Comparison of ENCODE assay signal across 8 mouse cellular contexts in genomic region chr2:32693823-32694411, GRCm38 (mm10). TPM values are rescaled to one million over a fixed set of nuclear protein-coding genes. Genes with fewer than 3 reads are reported as not detected.
DNase-seq lines count a peak whose midpoint lies in the region; ATAC-seq lines count a peak whose summit lies in the region.

No protein-coding gene starts in this region.

- DNase-seq in 3T3-L1 (ENCODE audit: low read depth, low spot score), result peak; percentile 98
- peak; percentile 80 to 93 for DNase-seq in adrenal gland, postnatal 4 days (ENCODE audit: low spot score in 2 of 2)
- peak; percentile 99 for DNase-seq in embryonic facial prominence, embryonic 14.5 days (ENCODE audit: low spot score)
- DNase-seq in heart, adult 9 months (ENCODE audit: low spot score in 2 of 2), result peak; percentile 95 to 97
- DNase-seq in monocyte, adult 2 months (ENCODE audit: low read depth in 1 of 2, low spot score in 2 of 2), result peak; percentile 77 to 89
- peak; percentile 93 to 95 for DNase-seq in spleen, postnatal 36 days (ENCODE audit: low spot score in 2 of 2)

- H3K4me3 ChIP-seq in embryonic facial prominence, embryonic 14.5 days (ENCODE audit: low read depth, low read length), result peak overlapping the region; percentile 69
- peak overlapping the region; percentile 90 for H3K4me3 ChIP-seq in kidney, embryonic 14.5 days (ENCODE audit: low read length)
- H3K4me3 ChIP-seq in limb, embryonic 15.5 days, result peak overlapping the region; percentile 92

- H3K4me1 ChIP-seq in embryonic facial prominence, embryonic 14.5 days (ENCODE audit: control insufficient read depth, insufficient read depth, low read length), result peaks cover 5% of the 10 kb centered on the region; the same call in 1 of the 2 replicates
- peaks cover 14% of the 10 kb centered on the region for H3K4me1 ChIP-seq in kidney, embryonic 14.5 days (ENCODE audit: control insufficient read depth, insufficient read depth, low read length)
- H3K4me1 ChIP-seq in limb, embryonic 15.5 days, result peaks cover 32% of the 10 kb centered on the region

- no peaks in the 10 kb centered on the region for H3K9me3 ChIP-seq in embryonic facial prominence, embryonic 14.5 days (ENCODE audit: control insufficient read depth, low read length)
- H3K9me3 ChIP-seq in kidney, embryonic 14.5 days (ENCODE audit: control insufficient read depth, low read length), result no peaks in the 10 kb centered on the region
- H3K9me3 ChIP-seq in limb, embryonic 15.5 days, result no peaks in the 10 kb centered on the region

- H3K27ac ChIP-seq in embryonic facial prominence, embryonic 14.5 days (replicated peaks; ENCODE audit: low read depth, low read length), result peak overlapping the region; percentile 79
- peak overlapping the region; percentile 67 for H3K27ac ChIP-seq in kidney, embryonic 14.5 days (ENCODE audit: low read depth, low read length)
- H3K27ac ChIP-seq in limb, embryonic 15.5 days, result peak overlapping the region; percentile 92

- 0 out of 2 replicates have a peak, but pooled peaks cover 4% of the 10 kb centered on the region for H3K36me3 ChIP-seq in embryonic facial prominence, embryonic 14.5 days (ENCODE audit: control insufficient read depth, insufficient read depth, low read length)
- H3K36me3 ChIP-seq in kidney, embryonic 14.5 days (ENCODE audit: control insufficient read depth, insufficient read depth, low read length), result peaks cover 3% of the 10 kb centered on the region; the same call in 1 of the 2 replicates
- H3K36me3 ChIP-seq in limb, embryonic 15.5 days, result no peaks in the 10 kb centered on the region

- ATAC-seq in embryonic facial prominence, embryonic 14.5 days (ENCODE audit: low read depth), result peak; percentile 98
- ATAC-seq in kidney, embryonic 14.5 days (ENCODE audit: low FRiP score, low TSS enrichment), result peak; percentile 97
- peak; percentile 96 for ATAC-seq in limb, embryonic 15.5 days (ENCODE audit: insufficient number of reproducible peaks, low FRiP score, low TSS enrichment, low read depth)

- peak overlapping the region; percentile 63 for H3K4me2 ChIP-seq in embryonic facial prominence, embryonic 14.5 days (ENCODE audit: low read depth, low read length)
- peak overlapping the region; percentile 85 for H3K4me2 ChIP-seq in kidney, embryonic 14.5 days (replicated peaks; ENCODE audit: low read depth, low read length)
- peak overlapping the region; percentile 77 for H3K4me2 ChIP-seq in limb, embryonic 15.5 days

- peak overlapping the region; percentile 80 for H3K9ac ChIP-seq in embryonic facial prominence, embryonic 14.5 days (ENCODE audit: low read depth, low read length)
- peak overlapping the region; percentile 89 for H3K9ac ChIP-seq in kidney, embryonic 14.5 days (ENCODE audit: low read depth, low read length)
- H3K9ac ChIP-seq in limb, embryonic 15.5 days, result peak overlapping the region; percentile 95

- no peaks in the 10 kb centered on the region for H3K27me3 ChIP-seq in embryonic facial prominence, embryonic 14.5 days (replicated peaks; ENCODE audit: control insufficient read depth, insufficient read depth, low read length)
- no peaks in the 10 kb centered on the region for H3K27me3 ChIP-seq in kidney, embryonic 14.5 days (ENCODE audit: control insufficient read depth, insufficient read depth, low read length)
- H3K27me3 ChIP-seq in limb, embryonic 15.5 days, result no peaks in the 10 kb centered on the region

- WGBS in embryonic facial prominence, embryonic 14.5 days, result under 1% methylated on average over 37 of the region's 51 CpGs
- WGBS in kidney, embryonic 14.5 days, result under 1% methylated on average over 51 of the region's 51 CpGs
- WGBS in limb, embryonic 15.5 days, result under 1% methylated on average over 51 of the region's 51 CpGs

RNA-seq across cellular contexts. Expression of gene Fpgs, which starts 10.0 kb away (rescaled TPM):
- total RNA-seq in adrenal gland, postnatal 4 days (2021), result 10 to 100 TPM; 33.2 to 36.2 TPM
- polyA plus RNA-seq in embryonic facial prominence, embryonic 14.5 days (2014; fragmentation: Nextera tagmentation; extraction: Ambion mirVana), result 28.2 and 31.0 TPM in 2 replicates
- 27.1 and 33.2 TPM in 2 replicates for polyA plus RNA-seq in kidney, embryonic 14.5 days (2014; fragmentation: Nextera tagmentation; extraction: Ambion mirVana)
- polyA plus RNA-seq in limb, embryonic 15.5 days (2015; fragmentation: Nextera tagmentation; extraction: Ambion mirVana), result 33.5 and 34.8 TPM in 2 replicates

RNA-seq across cellular contexts. Expression of gene Cdk9, which starts 19.0 kb away (rescaled TPM):
- total RNA-seq in adrenal gland, postnatal 4 days (2021), result 100 to 1,000 TPM; 102 to 105 TPM
- polyA plus RNA-seq in embryonic facial prominence, embryonic 14.5 days (2014; fragmentation: Nextera tagmentation; extraction: Ambion mirVana), result 67.4 and 82.3 TPM in 2 replicates
- polyA plus RNA-seq in kidney, embryonic 14.5 days (2014; fragmentation: Nextera tagmentation; extraction: Ambion mirVana), result 105 and 106 TPM in 2 replicates
- polyA plus RNA-seq in limb, embryonic 15.5 days (2015; fragmentation: Nextera tagmentation; extraction: Ambion mirVana), result 84.4 and 101 TPM in 2 replicates

RNA-seq across cellular contexts. Expression of gene Sh2d3c, which starts 26.9 kb away (rescaled TPM):
- total RNA-seq in adrenal gland, postnatal 4 days (2021), result 10 to 100 TPM; 32.3 to 32.9 TPM
- polyA plus RNA-seq in embryonic facial prominence, embryonic 14.5 days (2014; fragmentation: Nextera tagmentation; extraction: Ambion mirVana), result 21.7 and 28.3 TPM in 2 replicates
- polyA plus RNA-seq in kidney, embryonic 14.5 days (2014; fragmentation: Nextera tagmentation; extraction: Ambion mirVana), result 19.8 and 25.4 TPM in 2 replicates
- polyA plus RNA-seq in limb, embryonic 15.5 days (2015; fragmentation: Nextera tagmentation; extraction: Ambion mirVana), result 23.0 and 24.7 TPM in 2 replicates

RNA-seq across cellular contexts. Expression of gene 6330409D20Rik, which starts 46.9 kb away (rescaled TPM):
- under 1 TPM in 1 of 2 experiments, not detected in 1; 0.28 TPM for total RNA-seq in adrenal gland, postnatal 4 days (2021)
- 0.33 and 0.45 TPM in 2 replicates for polyA plus RNA-seq in embryonic facial prominence, embryonic 14.5 days (2014; fragmentation: Nextera tagmentation; extraction: Ambion mirVana)
- polyA plus RNA-seq in kidney, embryonic 14.5 days (2014; fragmentation: Nextera tagmentation; extraction: Ambion mirVana), result not detected in 2 replicates
- polyA plus RNA-seq in limb, embryonic 15.5 days (2015; fragmentation: Nextera tagmentation; extraction: Ambion mirVana), result not detected in 2 replicates

RNA-seq across cellular contexts. Expression of gene Eng, which starts 47.5 kb away (rescaled TPM):
- total RNA-seq in adrenal gland, postnatal 4 days (2021), result 100 to 1,000 TPM in 1 of 2 experiments, 10 to 100 TPM in 1; 97.4 to 103 TPM
- polyA plus RNA-seq in embryonic facial prominence, embryonic 14.5 days (2014; fragmentation: Nextera tagmentation; extraction: Ambion mirVana), result 57.9 and 64.3 TPM in 2 replicates
- 34.1 and 55.9 TPM in 2 replicates for polyA plus RNA-seq in kidney, embryonic 14.5 days (2014; fragmentation: Nextera tagmentation; extraction: Ambion mirVana)
- polyA plus RNA-seq in limb, embryonic 15.5 days (2015; fragmentation: Nextera tagmentation; extraction: Ambion mirVana), result 64.6 and 71.5 TPM in 2 replicates

Comparison
In these comparisons a context has a peak if more than half of its experiments do, and no peak if none do; other contexts are left out.
1. Peak in every context shown above with its lines: DNase-seq, ATAC-seq, H3K4me3 ChIP-seq and H3K27ac ChIP-seq.